Mouse (Mus musculus) thymus, postnatal 4 days (tissue): ENCODE data around the gene Gm10134.

Source experiments
- DNase-seq: peaks from one replicate; pipeline ENCODE4 v3.0.0; 2021

Gene Gm10134

GRCm38 (mm10) chr2:28533901-28534435, 28.1 kb downstream of the Gm10134 start:
- DNase-seq = no peak

GRCm38 (mm10) chr2:28534436-28535262, 28.8 kb downstream of the Gm10134 start:
- no peak for DNase-seq

GRCm38 (mm10) chr2:28535263-28535540, 29.3 kb downstream of the Gm10134 start:
- no peak for DNase-seq

GRCm38 (mm10) chr2:28535650-28536049, 29.8 kb downstream of the Gm10134 start:
- DNase-seq = no peak

- DNase-seq = no peak
These were observed 30.3 kb downstream of the Gm10134 start for GRCm38 (mm10) chr2:28536166-28536565.

DNA sequence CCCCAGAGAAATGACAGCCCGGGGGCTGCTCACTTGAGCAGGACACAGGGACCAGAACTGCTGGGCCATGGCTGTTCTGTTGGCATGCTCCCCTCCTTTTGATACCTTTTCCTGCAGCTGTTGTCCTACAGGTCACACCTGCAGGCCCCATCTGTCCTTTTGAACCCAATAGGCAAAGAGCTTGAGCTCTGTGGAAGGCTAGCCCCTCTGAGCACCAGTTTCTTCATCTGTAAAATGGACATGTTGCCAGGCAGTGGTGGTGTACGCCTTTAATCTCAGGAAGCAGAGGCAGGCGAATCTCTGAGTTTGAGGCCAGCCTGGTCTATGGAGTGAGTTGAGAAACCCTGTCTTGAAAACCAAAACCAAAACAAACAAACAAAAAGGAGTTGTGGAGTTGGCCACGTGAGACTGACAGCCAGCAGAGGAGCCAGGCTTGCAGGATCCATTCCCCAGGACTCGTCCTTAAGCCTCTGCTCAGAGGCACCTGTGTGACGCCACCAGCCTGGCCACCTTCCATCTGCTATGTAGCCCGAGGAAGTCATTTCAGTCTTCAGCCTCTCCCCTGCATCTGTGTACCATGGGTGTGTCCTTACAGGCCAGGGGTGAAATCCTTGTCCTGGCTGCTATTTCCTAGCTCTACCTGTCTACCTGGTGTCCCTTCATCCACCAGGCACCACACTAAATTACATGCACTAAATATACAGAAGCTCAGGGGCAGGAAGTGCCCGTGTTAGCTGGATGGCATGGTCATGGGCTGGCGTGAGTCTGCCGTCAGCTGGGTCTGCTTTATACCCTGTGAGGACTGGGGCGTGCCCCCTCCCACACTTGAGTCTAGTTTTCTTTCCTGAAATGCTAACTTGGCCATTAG, 31.1 kb downstream of the Gm10134 start:
- DNase-seq = no peak

GRCm38 (mm10) chr2:28537634-28537920, 31.7 kb downstream of the Gm10134 start:
- no peak for DNase-seq

- no peak for DNase-seq
These were observed 32.3 kb downstream of the Gm10134 start for GRCm38 (mm10) chr2:28537995-28538816.

- DNase-seq = no peak
These were observed 32.9 kb downstream of the Gm10134 start for GRCm38 (mm10) chr2:28538817-28539128.

GRCm38 (mm10) chr2:28539206-28539605, 33.3 kb downstream of the Gm10134 start:
- DNase-seq = peak; percentile 42

DNA sequence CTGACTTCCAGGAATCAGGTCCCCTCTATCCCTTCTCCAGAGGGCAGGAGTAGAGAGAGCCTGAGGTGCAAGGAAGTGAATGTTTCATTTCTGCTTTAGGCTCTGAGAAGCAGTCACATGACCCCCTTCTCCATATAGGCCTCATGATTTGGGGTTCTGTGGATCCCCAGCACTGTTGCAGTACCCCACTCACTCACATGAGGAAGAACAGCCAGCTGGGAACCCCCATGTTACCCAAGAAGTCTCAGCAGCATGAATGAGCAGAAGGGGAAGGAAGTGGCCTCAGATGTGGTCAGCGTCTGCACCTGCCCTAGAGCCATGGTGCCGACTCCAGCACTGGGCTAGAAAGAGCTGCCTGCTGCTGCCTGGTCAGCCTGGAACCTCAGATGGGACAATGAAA, 34.1 kb downstream of the Gm10134 start:
- DNase-seq = peak; percentile 56

GRCm38 (mm10) chr2:28540587-28541227, 34.8 kb downstream of the Gm10134 start:
- DNase-seq = no peak

DNA sequence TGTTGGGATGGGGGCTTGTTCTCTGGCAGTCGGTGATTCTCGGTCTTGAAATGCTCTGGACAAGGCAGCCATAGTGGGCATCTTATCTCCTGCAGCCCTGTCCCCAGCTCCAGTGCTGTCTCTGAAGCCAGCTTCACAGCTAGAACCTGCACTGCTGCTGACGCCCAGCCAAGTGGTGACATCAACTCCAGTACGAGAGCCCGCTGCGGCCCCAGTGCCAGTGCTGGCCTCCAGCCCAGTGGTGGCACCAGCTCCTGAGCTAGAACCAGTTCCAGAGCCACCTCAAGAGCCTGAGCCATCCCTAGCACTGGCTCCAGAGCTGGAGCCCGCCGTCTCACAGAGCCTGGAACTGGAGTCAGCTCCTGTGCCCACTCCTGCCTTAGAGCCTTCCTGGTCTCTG, 38.0 kb downstream of the Gm10134 start:
- DNase-seq = no peak

GRCm38 (mm10) chr2:28545976-28546375, 40.1 kb downstream of the Gm10134 start:
- no peak for DNase-seq

DNA sequence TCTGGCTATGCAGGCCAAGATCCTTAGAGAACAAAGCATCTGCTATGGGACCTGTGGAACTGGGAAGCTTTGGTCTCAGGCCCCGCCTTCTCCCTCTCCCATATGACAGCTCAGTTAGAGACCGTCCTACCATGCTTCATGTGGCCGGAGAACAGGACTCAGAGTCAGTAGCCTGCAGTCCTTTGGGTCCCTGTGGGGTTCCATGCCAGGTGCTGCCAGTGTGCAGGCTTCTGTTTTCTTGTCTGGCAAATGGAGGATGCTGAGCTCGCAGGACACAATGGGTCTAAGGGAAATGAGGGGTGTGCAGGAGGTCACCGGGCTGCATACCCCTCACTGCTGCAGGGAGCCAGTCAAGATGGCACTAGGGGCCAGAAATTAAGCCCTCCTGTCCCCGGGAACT, 40.7 kb downstream of the Gm10134 start:
- no peak for DNase-seq

GRCm38 (mm10) chr2:28547237-28548172, 41.6 kb downstream of the Gm10134 start:
- peak; percentile 91 for DNase-seq

DNA sequence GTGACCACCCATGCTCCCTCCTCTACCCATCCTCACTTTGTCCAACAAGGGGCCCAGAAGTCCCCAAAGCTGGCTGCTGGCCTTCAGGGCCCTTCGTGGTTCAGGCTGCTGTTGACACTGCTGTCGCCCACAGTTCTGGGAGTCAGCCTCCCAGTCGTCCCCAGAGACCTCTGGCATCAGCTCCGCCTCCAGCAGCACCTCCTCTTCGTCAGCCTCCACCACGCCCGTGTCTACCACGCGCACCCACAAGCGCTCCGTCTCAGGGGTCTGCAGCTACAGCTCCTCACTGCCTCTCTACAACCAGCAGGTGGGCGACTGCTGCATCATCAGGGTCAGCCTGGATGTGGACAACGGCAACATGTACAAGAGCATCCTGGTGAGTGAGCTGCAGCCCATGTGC, 43.3 kb downstream of the Gm10134 start:
- DNase-seq = no peak

- DNase-seq = no peak
These were observed 46.4 kb downstream of the Gm10134 start for GRCm38 (mm10) chr2:28552301-28552700.
